Mouse (Mus musculus) testis, adult 2 months (tissue): ENCODE data around the gene Gfod1.

ENCODE experiments used
- CTCF ChIP-seq: fragments of 200-500 bp; IDR thresholded peaks from 2 replicates; pipeline ENCODE4 v1.5.1; 2012; ENCODE audit warnings: low read depth, mild to moderate bottlenecking, inconsistent platforms, low read length, moderate library complexity; ENCODE audit not compliant: control insufficient read depth, insufficient read depth, insufficient replicate concordance
- POLR2A ChIP-seq: fragments of 200-500 bp; IDR thresholded peaks from 2 replicates; pipeline ENCODE4 v1.6.1; 2012; ENCODE audit warnings: low read depth, mild to moderate bottlenecking, inconsistent platforms, low read length, moderate library complexity; ENCODE audit not compliant: control insufficient read depth

- TF ChIP-seq CTCF (no peak), POLR2A (no peak)
Observed at GRCm38 (mm10) chr13:43146515-43147258, 157.3 kb downstream of the Gfod1 start.
